8 mouse cellular contexts compared by ENCODE assay signal in the genomic region with DNA sequence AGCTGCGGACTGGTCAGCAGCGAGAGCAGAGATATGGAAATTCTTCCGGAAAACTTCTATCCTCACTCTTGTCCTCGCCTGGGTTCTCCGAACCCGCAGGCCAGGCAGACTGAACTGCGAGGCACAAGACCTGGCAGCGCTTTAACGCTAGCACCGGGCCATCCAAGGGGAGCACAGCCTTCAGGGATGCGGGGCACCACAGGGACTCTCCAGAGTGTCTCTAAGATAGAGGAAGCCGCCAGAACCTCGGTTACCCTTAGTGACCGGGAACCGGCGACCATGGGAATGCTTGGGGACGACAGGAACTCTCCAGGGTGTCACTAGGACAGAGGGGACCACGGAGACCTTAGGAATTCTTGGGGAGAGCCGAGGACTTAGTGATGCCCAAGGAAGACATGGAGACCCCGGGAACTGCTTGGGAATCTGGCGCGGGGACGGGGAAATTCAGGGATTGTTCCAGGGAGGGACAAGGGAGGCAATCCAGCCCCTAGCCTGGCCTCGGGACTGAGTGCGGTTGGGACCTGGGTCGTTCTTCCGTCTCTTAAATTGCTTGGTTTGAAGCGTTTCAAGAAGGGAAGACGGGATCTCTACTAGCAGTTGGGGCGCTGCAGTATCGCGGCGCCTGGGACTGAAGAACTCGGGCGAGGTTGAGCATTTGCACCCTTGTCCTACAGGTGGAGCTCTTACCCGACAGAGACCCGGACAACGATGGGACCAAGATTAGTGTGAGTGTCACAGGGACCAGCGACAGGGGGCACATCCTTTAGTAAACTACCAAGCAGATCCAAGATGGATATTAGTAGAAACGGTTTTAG. TPM values are rescaled to one million over a fixed set of nuclear protein-coding genes. Genes with fewer than 3 reads are reported as not detected.
DNase-seq lines count a peak whose midpoint lies in the region; ATAC-seq and TF ChIP-seq lines count a peak whose summit lies in the region.

No protein-coding gene starts in this region.

- no peaks in the 10 kb centered on the region for H3K36me3 ChIP-seq in kidney, adult 2 months (ENCODE audit: control insufficient read depth, insufficient read depth, low read length)
- no peaks in the 10 kb centered on the region for H3K36me3 ChIP-seq in limb, embryonic 10.5 days
- H3K36me3 ChIP-seq in midbrain, embryonic 13.5 days = no peaks in the 10 kb centered on the region
- H3K36me3 ChIP-seq in stomach, embryonic 15.5 days = no peaks in the 10 kb centered on the region

- no peak for TF ChIP-seq POLR2A in kidney, adult 2 months (IDR thresholded peaks at IDR 0.05; ENCODE audit: low read depth, low read length)

- DNase-seq in adrenal gland, adult (ENCODE audit: inconsistent age in 2 of 2, low spot score in 1 of 2) = peak; percentile 27 to 81
- DNase-seq in adrenal gland, adult 8-10 months = no peak
- peak; percentile 89 for DNase-seq in embryo, embryonic 11 days
- peak; percentile 33 to 38 for DNase-seq in gastrocnemius, postnatal 36 days
- DNase-seq in kidney, adult 2 months = peak; percentile 70
- DNase-seq in limb, embryonic 10.5 days (ENCODE audit: low spot score) = peak; percentile 62

- H3K9ac ChIP-seq in midbrain, embryonic 13.5 days (replicated peaks) = peak overlapping the region; percentile 63
- H3K9ac ChIP-seq in stomach, embryonic 15.5 days = no peak overlapping the region

- H3K4me1 ChIP-seq in kidney, adult 2 months (ENCODE audit: control insufficient read depth, insufficient read depth, low read length) = no peaks in the 10 kb centered on the region; the same call in 1 of the 2 replicates
- peaks cover 8% of the 10 kb centered on the region; the same call in 1 of the 2 replicates for H3K4me1 ChIP-seq in limb, embryonic 10.5 days
- H3K4me1 ChIP-seq in midbrain, embryonic 13.5 days (replicated peaks) = peaks cover 33% of the 10 kb centered on the region
- H3K4me1 ChIP-seq in stomach, embryonic 15.5 days = no peaks in the 10 kb centered on the region

- peak; percentile 68 for TF ChIP-seq CTCF in kidney, adult 2 months (conservative IDR thresholded peaks at IDR 0.05; ENCODE audit: insufficient read depth, insufficient read length, low read depth, low read length)

- ATAC-seq in midbrain, embryonic 13.5 days = peak; percentile 82
- ATAC-seq in stomach, embryonic 15.5 days (ENCODE audit: insufficient read depth, low FRiP score, low read depth) = peak; percentile 56; the same call in 1 of the 2 replicates

- H3K4me2 ChIP-seq in midbrain, embryonic 13.5 days (replicated peaks) = peak overlapping the region; percentile 84
- peak overlapping the region; percentile 82 for H3K4me2 ChIP-seq in stomach, embryonic 15.5 days

- no peaks in the 10 kb centered on the region for H3K9me3 ChIP-seq in limb, embryonic 10.5 days (replicated peaks)
- no peaks in the 10 kb centered on the region for H3K9me3 ChIP-seq in midbrain, embryonic 13.5 days
- H3K9me3 ChIP-seq in stomach, embryonic 15.5 days = no peaks in the 10 kb centered on the region

- no peaks in the 10 kb centered on the region; the same call in 1 of the 2 replicates for H3K27me3 ChIP-seq in kidney, adult 2 months (replicated peaks; ENCODE audit: control insufficient read depth, insufficient read depth, low read length)
- H3K27me3 ChIP-seq in limb, embryonic 10.5 days (ENCODE audit: low read depth, poor library complexity, severe bottlenecking) = peaks cover 52% of the 10 kb centered on the region
- peaks cover 27% of the 10 kb centered on the region for H3K27me3 ChIP-seq in midbrain, embryonic 13.5 days
- peaks cover 32% of the 10 kb centered on the region for H3K27me3 ChIP-seq in stomach, embryonic 15.5 days (replicated peaks)

- intact Hi-C loops in gastrocnemius, postnatal 36 days (cut with DNase I) = loop anchor here (5.0 kb wide), 1 partner anchor 151 kb away; no protein-coding TSS in a partner anchor

- peak overlapping the region; percentile 18; the same call in 1 of the 2 replicates for H3K4me3 ChIP-seq in kidney, adult 2 months (ENCODE audit: insufficient read depth, low read depth, low read length)
- H3K4me3 ChIP-seq in limb, embryonic 10.5 days = peak overlapping the region; percentile 47
- H3K4me3 ChIP-seq in midbrain, embryonic 13.5 days (replicated peaks) = peak overlapping the region; percentile 67
- H3K4me3 ChIP-seq in stomach, embryonic 15.5 days (replicated peaks) = peak overlapping the region; percentile 40

- H3K27ac ChIP-seq in kidney, adult 2 months (ENCODE audit: insufficient read depth, low read depth, low read length) = no peak overlapping the region
- H3K27ac ChIP-seq in limb, embryonic 10.5 days = no peak overlapping the region
- no peak overlapping the region for H3K27ac ChIP-seq in midbrain, embryonic 13.5 days
- H3K27ac ChIP-seq in stomach, embryonic 15.5 days = no peak overlapping the region

- whole genome bisulfite sequencing in kidney, adult 2 months = 2% methylated on average over 40 of the region's 40 CpGs
- under 1% methylated on average over 40 of the region's 40 CpGs for WGBS in limb, embryonic 10.5 days
- under 1% methylated on average over 40 of the region's 40 CpGs for WGBS in midbrain, embryonic 13.5 days
- 1% methylated on average over 40 of the region's 40 CpGs for WGBS in stomach, embryonic 15.5 days

RNA-seq across cellular contexts. Expression of gene Vstm2a, which starts 3.4 kb away (rescaled TPM):
- total RNA-seq in adrenal gland, adult 8-10 months (2022) = under 1 TPM in 2 of 4 experiments, not detected in 2; 0.13 to 0.52 TPM
- under 1 TPM in 1 of 2 experiments, not detected in 1; 0.15 TPM for total RNA-seq in gastrocnemius, postnatal 36 days (2021)
- 2.3 and 3.0 TPM in 2 replicates for polyA plus RNA-seq in kidney, adult 2 months (2012; rRNA removed)
- polyA plus RNA-seq in limb, embryonic 10.5 days (2016; fragmentation: Nextera tagmentation; extraction: Ambion mirVana) = 0.48 and 0.74 TPM in 2 replicates
- 30.5 and 32.8 TPM in 2 replicates for polyA plus RNA-seq in midbrain, embryonic 13.5 days (2015; fragmentation: Nextera tagmentation; extraction: Ambion mirVana)
- polyA plus RNA-seq in stomach, embryonic 15.5 days (2015; fragmentation: Nextera tagmentation; extraction: Ambion mirVana) = 1.2 and 1.8 TPM in 2 replicates
